Mouse (Mus musculus) midbrain, embryonic 12.5 days (tissue): ENCODE data around the gene Stat5a. TPM values are rescaled to one million over a fixed set of nuclear protein-coding genes. Genes with fewer than 3 reads are reported as not detected.

Experiments
- ATAC-seq: fragments of 200-750 bp; cut with Nextera tagmentation; 2 replicates; pipeline ENCODE4 v1.8.0; 2017; ENCODE audit warnings: low read depth, moderate TSS enrichment, moderate library complexity; ENCODE audit not compliant: low FRiP score
- H3K27ac ChIP-seq: fragments of 300-500 bp; sonication (generic); replicated peaks from 2 replicates; pipeline ENCODE4 v1.5.1; 2016; ENCODE audit warnings: mild to moderate bottlenecking
- H3K27me3 ChIP-seq: fragments of 300-500 bp; sonication (generic); 2 replicates; pipeline ENCODE4 v1.6.1; 2016; ENCODE audit warnings: mild to moderate bottlenecking
- H3K36me3 ChIP-seq: fragments of 300-500 bp; sonication (generic); 2 replicates; pipeline ENCODE4 v1.6.1; 2016
- H3K4me1 ChIP-seq: fragments of 300-500 bp; sonication (generic); 2 replicates; pipeline ENCODE4 v1.6.1; 2016
- H3K4me2 ChIP-seq: fragments of 300-500 bp; sonication (generic); replicated peaks from 2 replicates; pipeline ENCODE4 v1.6.1; 2016; ENCODE audit warnings: mild to moderate bottlenecking, moderate library complexity
- H3K4me3 ChIP-seq: fragments of 300-500 bp; sonication (generic); 2 replicates; pipeline ENCODE4 v1.5.1; 2016; ENCODE audit warnings: mild to moderate bottlenecking
- H3K9ac ChIP-seq: fragments of 300-500 bp; sonication (generic); replicated peaks from 2 replicates; pipeline ENCODE4 v1.6.1; 2016; ENCODE audit warnings: mild to moderate bottlenecking, moderate library complexity
- H3K9me3 ChIP-seq: fragments of 300-500 bp; sonication (generic); 2 replicates; pipeline ENCODE4 v1.6.1; 2016; ENCODE audit warnings: mild to moderate bottlenecking
- WGBS: fragments of 180-500 bp; shearing (Covaris S2); methylation state at CpG from one replicate; pipeline ENCODE4 v1.1.7; 2016; 5-methylcytosine and 5-hydroxymethylcytosine counted together
- polyA plus RNA-seq: library from polyadenylated mRNA; unstranded; fragments of >200 nt; fragmentation: Nextera tagmentation; extraction: Ambion mirVana; gene quantifications from 2 replicates; pipeline ENCODE4 v1.2.1, GENCODE M21; 2016

Gene Stat5a
- polyA plus RNA-seq, 1 experiment from 2014 or later, result 1.8 TPM

- 87% methylated on average over 2 of the region's 2 CpGs for WGBS
- H3K27me3 ChIP-seq, result no peaks in the 10 kb centered on the region
- H3K9ac ChIP-seq, result no peak overlapping the region
- H3K4me2 ChIP-seq, result no peak overlapping the region
- peaks cover 26% of the 10 kb centered on the region for H3K36me3 ChIP-seq
- H3K4me3 ChIP-seq, result no peak overlapping the region
- H3K4me1 ChIP-seq, result no peaks in the 10 kb centered on the region
- H3K27ac ChIP-seq, result no peak overlapping the region
- no peaks in the 10 kb centered on the region for H3K9me3 ChIP-seq
- ATAC-seq, result no peak
Measured at GRCm38 (mm10) chr11:100908112-100908511, 49.0 kb downstream of the Stat5a start.

GRCm38 (mm10) chr11:100908567-100908966, 49.4 kb downstream of the Stat5a start:
- Histone ChIP-seq H3K27ac (no peak overlapping the region), H3K36me3 (peaks cover 21% of the 10 kb centered on the region; the same call in 1 of the 2 replicates), H3K4me2 (no peak overlapping the region), H3K27me3 (no peaks in the 10 kb centered on the region), H3K9ac (no peak overlapping the region), H3K4me3 (no peak overlapping the region), H3K9me3 (no peaks in the 10 kb centered on the region), H3K4me1 (no peaks in the 10 kb centered on the region)
- no peak for ATAC-seq
- 90% methylated on average over 9 of the region's 9 CpGs for WGBS

- H3K9me3 ChIP-seq, result no peaks in the 10 kb centered on the region
- 91% methylated on average over 17 of the region's 17 CpGs for WGBS
- no peak for ATAC-seq
- no peak overlapping the region for H3K4me3 ChIP-seq
- no peaks in the 10 kb centered on the region for H3K4me1 ChIP-seq
- no peaks in the 10 kb centered on the region for H3K27me3 ChIP-seq
- 0 out of 2 replicates have a peak, but pooled peaks cover 8% of the 10 kb centered on the region for H3K36me3 ChIP-seq
- no peak overlapping the region for H3K4me2 ChIP-seq
- no peak overlapping the region for H3K27ac ChIP-seq
- H3K9ac ChIP-seq, result no peak overlapping the region
Measured at GRCm38 (mm10) chr11:100912401-100913155, 53.4 kb downstream of the Stat5a start.

GRCm38 (mm10) chr11:100914415-100914814, 55.3 kb downstream of the Stat5a start:
- 92% methylated on average over 5 of the region's 5 CpGs for WGBS
- H3K27ac ChIP-seq, result no peak overlapping the region
- H3K27me3 ChIP-seq, result no peaks in the 10 kb centered on the region
- H3K4me1 ChIP-seq, result no peaks in the 10 kb centered on the region
- no peak overlapping the region for H3K4me2 ChIP-seq
- ATAC-seq, result no peak
- no peaks in the 10 kb centered on the region for H3K9me3 ChIP-seq
- no peak overlapping the region for H3K9ac ChIP-seq
- no peaks in the 10 kb centered on the region for H3K36me3 ChIP-seq
- H3K4me3 ChIP-seq, result no peak overlapping the region

- H3K27me3 ChIP-seq, result no peaks in the 10 kb centered on the region
- no peak for ATAC-seq
- H3K4me1 ChIP-seq, result no peaks in the 10 kb centered on the region
- no peak overlapping the region for H3K27ac ChIP-seq
- WGBS, result 93% methylated on average over 3 of the region's 3 CpGs
- H3K4me2 ChIP-seq, result no peak overlapping the region
- H3K36me3 ChIP-seq, result no peaks in the 10 kb centered on the region
- no peak overlapping the region for H3K4me3 ChIP-seq
- no peaks in the 10 kb centered on the region for H3K9me3 ChIP-seq
- H3K9ac ChIP-seq, result no peak overlapping the region
Measured at GRCm38 (mm10) chr11:100915063-100915462, 55.9 kb downstream of the Stat5a start.

GRCm38 (mm10) chr11:100916432-100916971, 57.4 kb downstream of the Stat5a start:
- H3K4me1 ChIP-seq, result no peaks in the 10 kb centered on the region
- H3K27me3 ChIP-seq, result no peaks in the 10 kb centered on the region
- no peaks in the 10 kb centered on the region for H3K36me3 ChIP-seq
- H3K4me3 ChIP-seq, result no peak overlapping the region
- WGBS, result 92% methylated on average over 4 of the region's 4 CpGs
- H3K27ac ChIP-seq, result no peak overlapping the region
- H3K4me2 ChIP-seq, result no peak overlapping the region
- no peak overlapping the region for H3K9ac ChIP-seq
- no peaks in the 10 kb centered on the region for H3K9me3 ChIP-seq
- ATAC-seq, result no peak

- Histone ChIP-seq H3K4me2 (no peak overlapping the region), H3K4me3 (no peak overlapping the region), H3K27ac (no peak overlapping the region), H3K36me3 (no peaks in the 10 kb centered on the region), H3K9ac (no peak overlapping the region), H3K4me1 (no peaks in the 10 kb centered on the region), H3K9me3 (no peaks in the 10 kb centered on the region), H3K27me3 (no peaks in the 10 kb centered on the region)
- ATAC-seq, result no peak
- WGBS, result 90% methylated on average over 5 of the region's 5 CpGs
Measured at GRCm38 (mm10) chr11:100918007-100918406, 58.9 kb downstream of the Stat5a start.

- no peaks in the 10 kb centered on the region for H3K4me1 ChIP-seq
- 90% methylated on average over 4 of the region's 4 CpGs for WGBS
- H3K4me3 ChIP-seq, result no peak overlapping the region
- no peak for ATAC-seq
- no peak overlapping the region for H3K9ac ChIP-seq
- H3K27me3 ChIP-seq, result no peaks in the 10 kb centered on the region
- no peak overlapping the region for H3K4me2 ChIP-seq
- no peak overlapping the region for H3K27ac ChIP-seq
- no peaks in the 10 kb centered on the region for H3K9me3 ChIP-seq
- no peaks in the 10 kb centered on the region for H3K36me3 ChIP-seq
Measured at GRCm38 (mm10) chr11:100920887-100921624, 61.9 kb downstream of the Stat5a start.

- H3K9ac ChIP-seq, result no peak overlapping the region
- no peak overlapping the region for H3K4me3 ChIP-seq
- 82% methylated on average over 1 of the region's 1 CpGs for WGBS
- H3K4me1 ChIP-seq, result no peaks in the 10 kb centered on the region
- no peaks in the 10 kb centered on the region for H3K27me3 ChIP-seq
- no peak for ATAC-seq
- H3K36me3 ChIP-seq, result no peaks in the 10 kb centered on the region
- no peak overlapping the region for H3K27ac ChIP-seq
- no peaks in the 10 kb centered on the region for H3K9me3 ChIP-seq
- no peak overlapping the region for H3K4me2 ChIP-seq
Measured at GRCm38 (mm10) chr11:100924386-100924919, 65.3 kb downstream of the Stat5a start.

- Histone ChIP-seq H3K4me1 (0 out of 2 replicates have a peak, but pooled peaks cover 5% of the 10 kb centered on the region), H3K4me3 (no peak overlapping the region), H3K27ac (no peak overlapping the region), H3K36me3 (no peaks in the 10 kb centered on the region), H3K9ac (no peak overlapping the region), H3K27me3 (no peaks in the 10 kb centered on the region), H3K9me3 (no peaks in the 10 kb centered on the region), H3K4me2 (no peak overlapping the region)
- ATAC-seq, result no peak
- WGBS, result 90% methylated on average over 3 of the region's 3 CpGs
Measured at GRCm38 (mm10) chr11:100927386-100927785, 68.2 kb downstream of the Stat5a start.

GRCm38 (mm10) chr11:100930611-100931010, 71.5 kb downstream of the Stat5a start:
- H3K4me2 ChIP-seq, result no peak overlapping the region
- no peak overlapping the region for H3K27ac ChIP-seq
- no peaks in the 10 kb centered on the region for H3K36me3 ChIP-seq
- H3K27me3 ChIP-seq, result no peaks in the 10 kb centered on the region
- no peak for ATAC-seq
- 75% methylated on average over 7 of the region's 7 CpGs for WGBS
- H3K4me3 ChIP-seq, result no peak overlapping the region
- no peaks in the 10 kb centered on the region for H3K9me3 ChIP-seq
- H3K9ac ChIP-seq, result no peak overlapping the region
- 0 out of 2 replicates have a peak, but pooled peaks cover 5% of the 10 kb centered on the region for H3K4me1 ChIP-seq
